Mouse (Mus musculus): ENCODE measurements around the gene Peak1.

DNA sequence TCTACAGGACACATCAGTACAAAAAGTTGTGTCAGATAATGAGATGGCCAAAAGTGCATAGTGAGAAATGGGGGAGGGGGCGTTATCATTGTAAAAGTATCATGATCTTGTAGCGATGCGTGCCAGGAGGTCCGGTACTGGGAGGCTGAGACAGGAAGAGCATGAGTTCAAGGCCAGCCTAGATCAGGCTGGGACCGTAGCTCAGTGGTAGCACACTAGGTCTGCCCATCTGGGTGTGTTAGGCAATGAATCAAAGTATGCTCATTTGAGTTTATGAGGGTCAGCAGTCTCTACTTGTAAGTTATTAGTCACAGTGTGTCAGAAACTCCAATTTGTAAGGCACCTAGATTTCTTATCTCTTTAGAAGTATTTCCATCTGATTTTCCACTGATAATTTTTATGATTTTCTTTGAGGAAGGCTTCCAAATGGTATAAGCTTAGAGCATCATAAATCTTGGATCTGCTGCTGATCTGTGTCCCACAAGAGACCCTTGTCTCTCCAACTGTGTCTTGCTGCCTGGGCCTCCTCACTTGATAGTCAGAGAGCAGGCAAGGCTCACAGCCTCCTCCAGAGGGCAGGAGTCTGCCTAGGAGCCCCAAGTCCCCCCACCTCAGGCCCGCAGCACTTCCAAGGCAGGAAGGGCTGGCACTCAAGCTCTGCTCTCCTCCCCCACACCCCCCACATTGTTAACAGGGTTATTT is 238.3 kb downstream of the Peak1 start:
- TF ChIP-seq CTCF (IDR thresholded peaks at IDR 0.05; ENCODE audit: extremely low read depth, insufficient read depth, low read length) (no peak), POLR2A (IDR thresholded peaks at IDR 0.05; ENCODE audit: extremely low read depth, insufficient read depth, low read length) (no peak)
